Mouse (Mus musculus): ENCODE results near the gene Cgn.
A peak's percentile ranks its signal among the peaks of the same experiment; 100 is the strongest.

The Cgn gene

DNA sequence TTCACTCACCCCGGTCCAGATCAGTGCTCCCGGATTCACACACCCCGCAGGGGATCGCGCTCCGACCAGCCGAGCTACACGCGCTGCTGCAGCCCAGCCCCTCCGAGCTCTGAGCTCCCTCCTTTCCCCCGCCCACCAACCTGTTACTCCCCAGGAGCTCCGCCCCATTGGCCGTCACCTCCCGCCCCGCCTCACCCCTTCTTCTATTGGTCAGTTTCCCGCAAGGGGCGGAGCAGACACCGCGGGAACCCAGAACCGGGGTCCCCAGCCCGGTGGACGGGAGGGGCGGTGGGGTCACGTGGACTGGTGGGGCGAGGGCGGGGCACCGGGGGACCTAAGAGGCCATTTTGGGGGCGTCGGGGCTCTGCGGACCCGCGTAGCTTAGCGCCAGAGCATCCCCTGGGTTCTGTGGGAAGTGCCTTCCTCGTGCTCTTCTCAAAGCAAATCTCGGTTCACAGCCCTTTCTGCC, at the start of gene Cgn:
Gene Cgn, minus strand, starts transcription at position 126 of the 469 bp plus-strand sequence.
- peak; percentile 95 for DNase-seq (ENCODE audit: low read depth, low spot score)

DNA sequence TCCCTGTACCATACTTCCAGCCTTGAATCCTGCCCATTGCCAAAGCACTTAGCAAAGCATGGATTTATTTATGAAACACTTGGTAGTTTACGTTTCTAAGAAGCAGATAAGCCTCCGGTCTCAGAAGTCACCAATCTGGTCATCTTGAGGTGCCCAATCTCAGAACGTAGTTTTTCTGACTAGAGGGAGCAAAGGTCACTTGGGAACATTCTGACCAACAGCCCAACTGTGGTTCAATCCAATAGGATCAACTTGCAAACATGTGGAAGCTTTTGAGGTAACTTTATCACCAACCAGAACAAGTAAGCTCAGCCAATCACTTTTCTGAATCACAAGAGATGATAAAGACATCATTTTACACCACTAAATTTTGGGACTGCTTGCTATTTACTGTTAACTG, 49.1 kb upstream of the Cgn start:
- DNase-seq (ENCODE audit: low read depth, low spot score), result no peak

DNA sequence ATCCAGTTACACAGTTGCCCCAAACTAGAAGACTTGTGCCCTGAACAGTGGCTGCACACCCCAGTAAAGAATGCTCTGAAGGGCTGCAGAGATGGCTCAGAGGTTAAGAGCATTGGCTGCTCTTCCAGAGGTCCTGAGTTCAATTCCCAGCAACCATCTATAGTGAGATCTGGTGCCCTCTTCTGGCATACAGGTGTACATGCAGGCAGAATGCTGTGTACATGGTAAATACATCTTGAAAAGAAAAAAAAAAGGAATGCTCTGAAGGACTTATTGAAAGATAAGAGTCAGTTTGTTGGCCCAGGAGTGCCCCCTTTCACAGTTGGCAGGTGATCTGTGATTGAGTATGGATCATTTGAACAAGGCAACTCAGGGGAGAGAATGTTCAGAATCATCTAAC, 47.1 kb upstream of the Cgn start:
- DNase-seq (ENCODE audit: low read depth, low spot score), result no peak

DNA sequence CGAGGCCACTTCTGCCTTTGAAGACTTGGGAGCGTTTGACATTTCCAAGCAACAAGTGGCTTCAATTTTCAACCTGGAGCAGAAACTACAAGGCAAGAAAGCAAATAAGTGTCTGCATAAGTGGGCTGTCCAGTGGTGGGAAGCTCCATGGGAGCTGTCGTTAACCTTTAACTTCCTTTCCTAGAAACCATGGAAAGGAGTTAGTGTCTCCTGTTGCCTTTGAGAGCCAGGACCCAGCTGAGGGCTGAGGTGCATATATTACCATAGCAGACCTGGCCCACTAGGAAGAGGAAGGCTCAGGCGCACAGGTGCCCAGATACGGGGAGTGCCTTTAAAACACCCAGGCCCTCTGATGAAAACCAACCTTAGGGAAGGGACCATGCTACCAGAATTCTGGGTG, 46.4 kb upstream of the Cgn start:
- no peak for DNase-seq (ENCODE audit: low read depth, low spot score)

GRCm38 (mm10) chr3:94832100-94832499, 45.8 kb upstream of the Cgn start:
- DNase-seq (ENCODE audit: low read depth, low spot score), result no peak

- DNase-seq (ENCODE audit: low read depth, low spot score), result no peak
These were observed 37.8 kb upstream of the Cgn start for GRCm38 (mm10) chr3:94824110-94824509.

GRCm38 (mm10) chr3:94822082-94822481, 35.8 kb upstream of the Cgn start:
- DNase-seq (ENCODE audit: low read depth, low spot score), result no peak

DNA sequence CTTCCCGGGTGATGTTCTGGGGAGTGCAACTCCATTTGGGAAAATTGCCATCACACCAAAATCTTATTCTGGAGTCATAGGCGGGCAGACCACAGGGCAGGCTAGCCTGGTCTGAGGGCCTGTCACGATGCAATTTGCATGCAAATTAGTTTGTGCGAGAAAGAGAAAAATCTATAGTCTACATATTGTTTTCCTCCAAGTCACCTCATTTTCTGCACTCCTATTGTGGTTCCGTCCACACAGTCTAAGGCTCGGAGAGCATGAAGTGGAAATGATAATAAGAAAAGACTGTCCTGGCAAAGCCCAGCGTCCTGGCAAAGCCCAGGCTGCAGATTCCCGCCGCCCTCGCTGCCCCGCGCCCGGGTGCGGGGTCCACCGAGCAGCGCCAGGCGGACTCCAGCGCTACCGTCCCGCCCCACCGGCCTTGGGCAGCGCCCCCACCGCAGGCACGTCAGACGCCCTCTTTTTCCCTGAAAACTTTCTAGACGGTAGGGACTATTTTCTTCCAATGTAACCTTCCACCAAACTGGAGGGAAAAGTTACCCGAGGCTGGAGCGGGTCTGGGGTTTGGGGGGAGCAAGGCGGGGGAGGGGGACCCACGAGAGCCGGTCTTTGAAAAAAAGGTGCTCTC, 34.8 kb upstream of the Cgn start:
- peak; percentile 69 for DNase-seq (ENCODE audit: low read depth, low spot score)

- no peak for DNase-seq (ENCODE audit: low read depth, low spot score)
These were observed 33.4 kb upstream of the Cgn start for GRCm38 (mm10) chr3:94819452-94820425.

GRCm38 (mm10) chr3:94817731-94818130, 31.4 kb upstream of the Cgn start:
- no peak for DNase-seq (ENCODE audit: low read depth, low spot score)

GRCm38 (mm10) chr3:94815603-94816002, 29.3 kb upstream of the Cgn start:
- DNase-seq (ENCODE audit: low read depth, low spot score), result no peak

DNA sequence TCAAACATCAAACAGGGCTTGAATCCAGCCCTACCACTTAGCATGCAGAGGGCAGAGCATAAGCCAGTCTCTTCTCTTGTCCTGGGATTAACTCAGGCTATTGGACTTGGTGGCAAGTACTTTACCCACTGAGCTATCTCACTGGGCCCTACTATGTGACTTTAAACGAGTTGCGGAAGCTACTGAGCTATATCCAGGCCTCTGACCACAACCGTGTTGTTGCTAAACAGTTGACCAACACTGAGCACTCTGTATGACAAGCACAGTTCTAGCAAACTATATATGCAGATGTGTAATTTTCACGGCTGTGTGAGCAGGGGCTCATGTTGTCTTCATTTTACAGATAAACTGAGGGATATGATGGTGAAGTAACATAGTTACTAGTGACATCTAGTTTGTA, 28.4 kb upstream of the Cgn start:
- no peak for DNase-seq (ENCODE audit: low read depth, low spot score)

- no peak for DNase-seq (ENCODE audit: low read depth, low spot score)
These were observed 27.8 kb upstream of the Cgn start for GRCm38 (mm10) chr3:94814063-94814462.

- DNase-seq (ENCODE audit: low read depth, low spot score), result no peak
These were observed 27.4 kb upstream of the Cgn start for GRCm38 (mm10) chr3:94813651-94814050.

DNA sequence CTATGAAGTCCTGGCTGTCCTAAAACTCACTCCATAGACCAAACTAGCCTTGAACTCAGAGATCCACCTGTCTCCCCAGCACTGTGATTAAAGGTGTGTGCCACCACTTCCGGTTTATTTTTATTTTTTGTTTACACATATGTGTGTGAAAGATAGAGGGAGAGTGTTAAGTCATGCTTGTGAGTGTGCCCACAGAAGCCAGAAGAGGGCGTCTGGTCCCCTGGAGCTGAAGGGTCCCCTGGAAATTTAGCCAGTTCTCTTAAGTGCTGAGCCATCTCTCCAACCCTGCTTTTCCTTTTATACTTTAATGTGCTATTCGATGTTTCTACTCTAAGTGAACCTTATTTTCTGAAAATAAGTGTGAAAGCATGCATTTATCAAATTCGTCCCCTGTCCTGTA, 25.3 kb upstream of the Cgn start:
- DNase-seq (ENCODE audit: low read depth, low spot score), result no peak

DNA sequence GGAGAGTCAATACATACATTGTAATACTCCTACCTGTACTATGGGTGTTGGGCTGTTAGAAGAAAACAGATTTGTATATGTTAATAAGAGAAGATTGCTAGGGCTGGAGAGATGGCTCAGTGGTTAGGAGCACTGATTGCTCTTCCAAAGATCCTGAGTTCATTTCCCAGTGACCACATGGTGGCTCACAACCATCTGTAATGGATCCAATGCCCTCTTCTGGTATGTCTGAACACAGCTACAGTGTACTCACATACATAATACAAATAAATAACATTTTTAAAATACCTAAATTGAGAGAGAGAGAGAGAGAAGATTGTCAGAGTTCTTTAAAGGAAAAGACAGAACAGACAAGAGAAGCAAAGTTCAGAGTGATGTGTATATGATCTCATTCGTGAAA, 22.0 kb upstream of the Cgn start:
- DNase-seq (ENCODE audit: low read depth, low spot score), result no peak

DNA sequence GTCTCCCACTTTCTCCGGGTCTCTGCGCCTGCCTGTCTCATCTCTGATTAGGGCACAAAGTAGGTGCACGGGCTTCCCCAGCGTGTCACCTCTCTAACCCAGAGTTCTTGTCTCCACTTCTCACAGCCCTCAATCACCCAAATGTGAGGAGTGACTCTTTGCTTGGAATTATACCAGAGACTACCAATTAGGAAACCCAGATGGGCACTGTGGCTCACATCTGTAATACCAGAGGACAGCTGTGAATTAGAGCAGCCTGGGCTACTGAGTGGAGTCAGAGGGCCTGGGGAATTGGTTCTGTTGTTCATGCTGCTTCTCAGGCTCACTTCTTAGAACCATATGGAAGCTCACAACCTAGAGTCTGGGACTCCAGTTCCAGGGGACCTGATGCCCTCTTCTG, 18.7 kb upstream of the Cgn start:
- no peak for DNase-seq (ENCODE audit: low read depth, low spot score)

DNA sequence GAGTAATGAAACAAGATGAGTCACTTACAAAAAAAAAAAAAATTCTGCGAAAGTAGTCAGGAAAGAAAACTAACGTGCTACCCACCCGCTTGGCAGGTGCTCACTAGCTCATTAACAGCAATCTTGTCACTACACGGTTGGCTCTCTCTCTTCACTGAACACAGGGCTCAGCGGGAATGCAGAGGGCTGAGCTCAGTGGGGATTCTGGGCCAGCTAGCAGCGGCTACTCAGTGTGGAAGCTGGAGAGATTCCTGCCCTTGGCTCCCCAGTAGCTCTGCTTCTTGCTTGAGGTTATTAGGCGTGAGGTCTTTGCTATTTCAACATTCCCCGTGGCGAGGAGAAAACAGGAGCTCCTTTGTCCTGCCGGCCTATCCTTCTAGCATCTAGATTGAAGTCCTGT, 17.9 kb upstream of the Cgn start:
- no peak for DNase-seq (ENCODE audit: low read depth, low spot score)

DNA sequence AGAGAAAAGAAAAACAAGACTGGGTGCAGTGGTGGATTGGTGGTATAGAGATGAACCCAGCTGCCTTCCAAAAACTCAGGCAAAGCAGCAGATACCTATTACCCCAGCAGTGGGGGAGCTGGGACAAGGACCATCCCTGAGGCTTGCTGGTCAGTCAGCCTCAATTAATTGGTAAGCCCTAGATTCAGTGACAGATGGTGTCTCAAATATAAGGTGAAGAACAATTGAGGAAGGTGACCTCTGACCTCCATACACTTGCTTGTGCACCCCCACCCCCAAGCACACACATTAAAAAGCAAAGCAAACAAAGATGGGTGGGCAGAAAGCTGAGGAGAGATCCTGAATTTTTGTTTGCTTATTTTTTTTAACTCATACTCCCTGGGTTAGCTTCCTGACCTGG, 9.9 kb upstream of the Cgn start:
- no peak for DNase-seq (ENCODE audit: low read depth, low spot score)

- no peak for DNase-seq (ENCODE audit: low read depth, low spot score)
These were observed 9.4 kb upstream of the Cgn start for GRCm38 (mm10) chr3:94795596-94796140.

- DNase-seq (ENCODE audit: low read depth, low spot score), result no peak
These were observed 8.1 kb upstream of the Cgn start for GRCm38 (mm10) chr3:94794359-94794758.

GRCm38 (mm10) chr3:94793672-94794071, 7.4 kb upstream of the Cgn start:
- no peak for DNase-seq (ENCODE audit: low read depth, low spot score)

- DNase-seq (ENCODE audit: low read depth, low spot score), result no peak
These were observed 6.0 kb upstream of the Cgn start for GRCm38 (mm10) chr3:94792258-94792657.

All from embryo, embryonic 11.5 days (tissue).